Mouse (Mus musculus) liver, embryonic 14.5 days (tissue): ENCODE data around the gene Gm11114.

Source experiments
- CTCF ChIP-seq: IDR thresholded peaks from 2 replicates; pipeline ENCODE4 v1.5.1; 2016; ENCODE audit warnings: antibody characterized with exemption, low read depth, control low read depth
- EP300 ChIP-seq: IDR thresholded peaks from 2 replicates; pipeline ENCODE4 v1.6.1; 2016; ENCODE audit warnings: antibody characterized with exemption, low read depth

DNA sequence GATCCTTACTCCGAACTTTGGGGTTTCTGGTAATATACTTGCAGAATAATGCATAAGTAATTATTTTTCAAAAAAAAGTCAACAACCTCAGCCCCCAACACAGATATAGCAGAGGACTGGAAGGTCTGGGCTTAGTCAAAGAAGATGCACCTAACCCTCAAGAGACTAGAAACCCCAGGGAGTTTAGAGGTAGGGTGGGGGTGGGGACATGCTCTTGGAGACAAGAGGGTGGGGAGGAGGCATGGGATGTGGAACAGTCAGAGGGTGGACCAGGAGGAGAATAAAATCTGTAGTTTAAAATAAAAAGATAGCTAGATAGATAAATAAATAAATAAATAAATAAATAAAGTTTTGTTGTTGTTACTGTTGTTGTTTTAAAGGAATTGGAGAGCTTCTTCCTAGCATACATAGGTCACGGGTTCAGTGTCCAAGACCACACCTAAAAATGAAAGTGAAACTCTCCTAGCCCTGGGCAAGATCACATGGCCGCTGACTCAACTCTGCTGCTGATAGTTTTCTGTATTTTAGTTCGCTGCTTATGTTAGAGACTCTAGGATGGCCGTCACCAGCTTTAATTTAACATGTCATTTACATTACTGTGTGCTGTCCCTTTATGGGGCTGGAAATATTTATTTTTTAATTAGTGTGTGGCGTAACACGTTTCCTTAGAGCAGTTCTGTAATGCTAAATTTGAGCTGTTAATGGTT, 44.7 kb downstream of the Gm11114 start:
- no peak for TF ChIP-seq EP300
- TF ChIP-seq CTCF, result no peak
